Mouse (Mus musculus) forebrain, embryonic 11.5 days (tissue): ENCODE results near the gene Tm9sf4. TPM values are rescaled to one million over a fixed set of nuclear protein-coding genes. Genes with fewer than 3 reads are reported as not detected.

Experiments used
- ATAC-seq: fragments of 200-750 bp; cut with Nextera tagmentation; replicated peaks from 2 replicates; pipeline ENCODE4 v1.8.0; 2017; ENCODE audit warnings: moderate TSS enrichment; ENCODE audit not compliant: low FRiP score
- DNase-seq: peaks from one replicate; pipeline ENCODE4 v3.0.0-alpha.2; 2017; ENCODE audit warnings: low spot score
- H3K27ac ChIP-seq: fragments of 300-500 bp; sonication (generic); 2 replicates; pipeline ENCODE4 v1.5.1; 2014; ENCODE audit warnings: low read depth, low read length
- H3K27me3 ChIP-seq: fragments of 300-500 bp; sonication (generic); 2 replicates; pipeline ENCODE4 v1.6.1; 2014; ENCODE audit warnings: mild to moderate bottlenecking, low read length, mixed read lengths; ENCODE audit not compliant: control insufficient read depth, insufficient read depth
- H3K36me3 ChIP-seq: fragments of 300-500 bp; sonication (generic); 2 replicates; pipeline ENCODE4 v1.6.1; 2014; ENCODE audit warnings: mild to moderate bottlenecking, low read length, moderate library complexity, mixed read lengths; ENCODE audit not compliant: control insufficient read depth, insufficient read depth
- H3K4me1 ChIP-seq: fragments of 300-500 bp; sonication (generic); replicated peaks from 2 replicates; pipeline ENCODE4 v1.6.1; 2014; ENCODE audit warnings: low read length, mixed read lengths; ENCODE audit not compliant: control insufficient read depth, insufficient read depth
- H3K4me2 ChIP-seq: fragments of 300-500 bp; sonication (generic); 2 replicates; pipeline ENCODE4 v1.6.1; 2014; ENCODE audit warnings: low read depth, mild to moderate bottlenecking, low read length, moderate library complexity, mixed read lengths; ENCODE audit not compliant: severe bottlenecking
- H3K4me3 ChIP-seq: fragments of 300-500 bp; sonication (generic); 2 replicates; pipeline ENCODE4 v1.5.1; 2014; ENCODE audit warnings: low read depth, low read length
- H3K9ac ChIP-seq: fragments of 300-500 bp; sonication (generic); 2 replicates; pipeline ENCODE4 v1.6.1; 2014; ENCODE audit warnings: low read length
- H3K9me3 ChIP-seq: fragments of 300-500 bp; sonication (generic); 2 replicates; pipeline ENCODE4 v1.6.1; 2016; ENCODE audit warnings: low read length, mixed read lengths; ENCODE audit not compliant: control insufficient read depth
- WGBS: fragments of 180-500 bp; shearing (Covaris S2); extraction: QIAGEN DNeasy Blood & Tissue Kit; methylation state at CpG from one replicate; pipeline ENCODE4 v1.1.7; 2014; 5-methylcytosine and 5-hydroxymethylcytosine counted together
- polyA plus RNA-seq: library from polyadenylated mRNA; unstranded; fragments of >200 nt; fragmentation: Nextera tagmentation; extraction: Ambion mirVana; gene quantifications from 2 replicates; pipeline ENCODE4 v1.2.1, GENCODE M21; 2014

The Tm9sf4 gene
- polyA plus RNA-seq, 1 experiment from 2014 or later = 79.4 TPM

DNA sequence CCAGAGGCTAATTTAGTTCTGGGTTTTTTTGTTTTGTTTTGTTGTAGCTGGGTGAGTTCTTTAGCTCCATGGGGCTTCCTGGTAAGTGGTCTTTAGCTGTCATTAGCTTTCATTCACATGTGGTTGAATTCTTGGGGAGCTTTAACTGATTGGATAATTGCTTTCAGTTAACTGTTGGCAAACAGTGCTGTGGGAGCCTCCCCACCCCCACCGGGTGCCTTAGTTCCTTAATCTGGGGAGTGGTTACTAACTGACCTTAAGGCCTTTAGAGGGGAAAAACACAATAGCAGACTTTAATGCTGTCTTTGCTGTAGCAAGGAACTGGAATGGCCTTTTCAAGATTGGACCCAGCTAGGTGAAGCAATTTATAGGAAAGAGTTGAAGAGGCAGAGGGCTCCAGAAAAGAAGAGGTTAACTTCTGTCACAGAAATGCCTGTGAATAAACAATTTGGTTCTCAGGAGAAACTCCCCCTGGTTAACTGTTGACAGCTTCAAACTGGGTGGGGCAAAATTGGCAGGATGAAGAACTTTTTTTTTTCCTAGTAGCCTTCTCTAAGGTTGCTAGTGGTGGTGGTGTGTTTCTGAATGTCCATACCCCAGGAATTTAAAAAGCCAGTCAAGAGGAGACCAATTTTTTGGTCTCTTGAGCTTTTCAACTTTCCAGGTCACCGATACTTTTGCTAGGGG, 7.2 kb downstream of the Tm9sf4 start:
- ATAC-seq = peak; percentile 69; the same call in 1 of the 2 replicates
- 10% methylated on average over 2 of the region's 2 CpGs for WGBS

DNA sequence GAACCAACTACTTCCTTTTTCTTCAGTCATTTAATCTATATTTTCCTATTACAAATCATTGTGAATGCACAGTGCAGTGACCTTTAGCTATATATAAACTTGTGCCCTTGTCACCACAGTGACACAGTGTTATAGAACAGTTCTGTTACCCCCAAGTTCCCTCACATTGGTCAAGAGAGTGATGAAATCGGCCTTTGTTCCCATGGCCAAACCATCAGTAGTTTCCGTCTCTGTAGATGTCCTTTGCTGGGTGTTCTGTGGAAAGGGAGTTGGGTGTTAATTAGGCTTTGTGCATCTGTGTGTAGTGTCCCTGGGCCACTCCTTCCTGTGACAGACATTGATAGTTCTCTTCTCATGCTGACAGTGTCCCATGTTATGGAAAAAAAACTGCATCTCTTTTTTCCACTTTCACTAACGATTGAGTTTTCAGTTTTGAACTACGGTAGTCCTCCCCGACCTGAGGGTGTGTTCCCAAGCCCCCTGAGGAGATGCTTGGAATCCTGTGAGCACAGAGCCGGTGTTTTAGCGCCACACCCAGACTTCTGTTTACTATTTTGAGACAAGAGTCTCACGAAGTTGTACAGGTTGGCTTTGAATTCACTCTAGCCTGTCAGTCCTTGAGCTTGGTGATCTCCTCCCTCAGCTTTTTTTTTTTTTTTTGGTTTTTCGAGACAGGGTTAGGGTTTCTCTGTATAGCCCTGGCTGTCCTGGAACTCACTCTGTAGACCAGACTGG, 9.6 kb downstream of the Tm9sf4 start:
- 92% methylated on average over 9 of the region's 9 CpGs for WGBS
- H3K9ac ChIP-seq = no peak overlapping the region
- ATAC-seq = no peak
- DNase-seq = no peak
- peaks cover 44% of the 10 kb centered on the region for H3K27me3 ChIP-seq
- no peaks in the 10 kb centered on the region for H3K9me3 ChIP-seq
- no peak overlapping the region for H3K4me2 ChIP-seq
- no peaks in the 10 kb centered on the region for H3K36me3 ChIP-seq
- no peak overlapping the region for H3K27ac ChIP-seq
- H3K4me1 ChIP-seq = 0 out of 2 replicates have a peak, but pooled peaks cover 2% of the 10 kb centered on the region
- no peak overlapping the region for H3K4me3 ChIP-seq

More for the DNA sequence above, 7.2 kb downstream of the Tm9sf4 start:
- H3K9me3 ChIP-seq = no peaks in the 10 kb centered on the region
- peaks cover 61% of the 10 kb centered on the region for H3K27me3 ChIP-seq
- H3K4me1 ChIP-seq = 0 out of 2 replicates have a peak, but pooled peaks cover 2% of the 10 kb centered on the region
- H3K27ac ChIP-seq = no peak overlapping the region
- DNase-seq = peak; percentile 59
- H3K4me3 ChIP-seq = no peak overlapping the region
- H3K36me3 ChIP-seq = no peaks in the 10 kb centered on the region
- H3K9ac ChIP-seq = no peak overlapping the region
- H3K4me2 ChIP-seq = no peak overlapping the region

DNA sequence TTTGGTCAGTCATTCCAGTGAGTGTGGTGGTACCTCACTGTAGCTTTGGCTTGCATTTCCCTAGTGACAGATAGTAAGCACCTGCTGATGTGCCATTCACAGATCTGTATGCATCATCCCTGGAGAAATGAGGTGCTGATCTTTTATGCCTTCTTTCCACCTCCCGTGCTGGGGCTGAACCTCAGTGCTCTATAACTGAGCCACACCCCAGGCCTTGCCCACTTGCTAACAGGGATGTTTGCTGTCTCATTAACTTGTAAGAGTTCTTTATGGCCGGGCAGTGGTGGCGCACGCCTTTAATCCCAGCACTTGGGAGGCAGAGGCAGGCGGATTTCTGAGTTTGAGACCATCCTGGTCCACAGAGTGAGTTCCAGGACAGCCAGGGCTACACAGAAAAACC, 10.9 kb downstream of the Tm9sf4 start:
- Histone ChIP-seq H3K9me3 (no peaks in the 10 kb centered on the region), H3K36me3 (no peaks in the 10 kb centered on the region), H3K9ac (no peak overlapping the region), H3K27me3 (peaks cover 35% of the 10 kb centered on the region), H3K4me3 (no peak overlapping the region), H3K27ac (no peak overlapping the region), H3K4me1 (0 out of 2 replicates have a peak, but pooled peaks cover 2% of the 10 kb centered on the region), H3K4me2 (no peak overlapping the region)
- ATAC-seq = no peak
- no peak for DNase-seq
- WGBS = 96% methylated on average over 5 of the region's 5 CpGs

DNA sequence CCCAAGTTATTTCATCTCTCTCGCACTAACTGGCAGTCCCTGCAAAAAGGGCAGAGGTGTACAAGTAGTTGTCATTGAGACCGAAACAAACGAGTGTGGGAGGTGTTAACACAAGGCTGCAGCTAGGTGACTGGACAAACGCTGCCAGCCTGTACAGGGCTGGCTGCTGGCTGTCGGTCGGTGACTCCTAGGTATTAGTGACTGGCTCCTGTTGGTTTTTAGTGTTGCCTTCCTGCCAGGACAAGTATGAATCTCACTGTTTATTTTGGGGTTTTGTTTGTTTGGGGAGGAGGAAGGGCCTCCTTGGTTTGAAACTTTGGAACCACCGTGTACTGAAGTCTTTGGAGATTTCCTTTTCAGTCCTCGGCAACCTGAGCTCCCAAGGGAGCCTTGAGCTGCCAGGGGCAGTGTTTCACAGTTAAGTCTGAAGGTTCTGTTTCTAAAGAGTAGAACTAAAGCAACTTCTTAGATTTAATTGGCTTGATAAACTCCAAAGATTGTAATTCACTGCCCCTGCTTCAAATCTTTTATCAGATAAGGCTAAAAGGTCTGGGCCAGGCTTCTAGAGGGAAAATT, 15.0 kb downstream of the Tm9sf4 start:
- no peak overlapping the region for H3K27ac ChIP-seq
- 81% methylated on average over 8 of the region's 8 CpGs for WGBS
- no peak for ATAC-seq
- no peak for DNase-seq
- H3K4me3 ChIP-seq = no peak overlapping the region
- no peaks in the 10 kb centered on the region for H3K36me3 ChIP-seq
- peaks cover 10% of the 10 kb centered on the region for H3K27me3 ChIP-seq
- H3K9ac ChIP-seq = no peak overlapping the region
- no peaks in the 10 kb centered on the region for H3K9me3 ChIP-seq
- H3K4me2 ChIP-seq = no peak overlapping the region
- no peaks in the 10 kb centered on the region for H3K4me1 ChIP-seq

DNA sequence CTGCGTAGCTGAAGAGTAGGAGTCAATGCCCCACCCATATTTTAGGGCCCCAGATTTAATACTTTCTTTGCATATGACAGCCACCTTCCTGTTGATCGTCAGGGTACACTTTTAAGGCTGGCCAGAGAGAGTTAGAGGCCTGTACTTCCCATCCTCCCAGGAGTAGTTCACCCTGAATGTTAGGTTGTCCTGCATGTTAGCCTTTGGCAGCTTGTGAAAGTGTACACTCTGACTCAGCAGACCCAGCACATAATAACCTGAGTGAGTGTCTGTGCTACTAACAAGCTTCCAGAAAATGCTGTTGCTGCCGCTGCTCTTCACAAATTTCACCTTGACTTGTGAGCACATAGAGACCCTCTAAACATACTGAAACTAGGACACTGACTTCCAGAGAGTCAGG, 16.1 kb downstream of the Tm9sf4 start:
- Histone ChIP-seq H3K4me3 (no peak overlapping the region), H3K36me3 (no peaks in the 10 kb centered on the region; the same call in 1 of the 2 replicates), H3K27ac (no peak overlapping the region), H3K4me1 (no peaks in the 10 kb centered on the region), H3K27me3 (peaks cover 2% of the 10 kb centered on the region; the same call in 1 of the 2 replicates), H3K9me3 (no peaks in the 10 kb centered on the region), H3K4me2 (no peak overlapping the region), H3K9ac (no peak overlapping the region)
- ATAC-seq (no peak), DNase-seq (no peak)
- 94% methylated on average over 3 of the region's 3 CpGs for WGBS

DNA sequence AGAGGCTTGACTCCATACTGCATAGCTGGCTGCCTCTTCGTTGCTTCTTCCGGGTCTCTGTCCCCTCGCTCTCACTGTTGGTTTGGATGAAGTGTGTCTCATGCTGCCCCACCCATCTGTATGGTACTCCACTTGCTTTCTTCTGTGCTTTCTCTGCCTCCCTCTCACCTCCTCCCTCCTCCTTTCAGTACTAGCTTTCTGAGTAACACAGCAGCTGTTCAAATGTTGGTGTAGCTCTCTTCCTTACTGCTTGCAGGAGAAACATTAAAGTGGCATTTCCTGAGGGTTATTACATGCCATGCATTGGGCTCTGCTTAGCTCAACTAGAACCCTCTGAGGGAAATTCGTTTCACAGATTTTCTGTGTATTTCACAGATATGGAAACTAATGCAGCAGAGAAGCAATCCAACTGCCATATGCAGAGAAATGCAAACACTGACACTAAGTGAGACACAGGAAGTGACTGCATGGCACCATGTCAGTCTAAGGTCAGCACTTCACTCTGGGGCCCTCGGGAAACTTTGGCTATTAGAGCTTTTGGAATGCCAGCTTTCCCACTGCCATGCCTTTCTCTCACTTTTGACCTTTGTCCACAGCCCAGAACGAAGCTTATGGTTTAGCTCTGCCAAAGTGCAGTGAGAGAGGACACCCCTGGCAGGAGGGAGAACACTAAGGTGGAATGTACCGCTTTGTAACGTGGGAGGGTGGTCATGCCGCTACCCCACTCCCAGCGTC, 18.2 kb downstream of the Tm9sf4 start:
- Histone ChIP-seq H3K9me3 (no peaks in the 10 kb centered on the region), H3K9ac (no peak overlapping the region), H3K4me3 (no peak overlapping the region), H3K4me1 (no peaks in the 10 kb centered on the region), H3K36me3 (peaks cover 3% of the 10 kb centered on the region; the same call in 1 of the 2 replicates), H3K4me2 (no peak overlapping the region), H3K27ac (no peak overlapping the region), H3K27me3 (peaks cover 2% of the 10 kb centered on the region; the same call in 1 of the 2 replicates)
- 87% methylated on average over 10 of the region's 10 CpGs for WGBS
- no peak for DNase-seq
- ATAC-seq = no peak

DNA sequence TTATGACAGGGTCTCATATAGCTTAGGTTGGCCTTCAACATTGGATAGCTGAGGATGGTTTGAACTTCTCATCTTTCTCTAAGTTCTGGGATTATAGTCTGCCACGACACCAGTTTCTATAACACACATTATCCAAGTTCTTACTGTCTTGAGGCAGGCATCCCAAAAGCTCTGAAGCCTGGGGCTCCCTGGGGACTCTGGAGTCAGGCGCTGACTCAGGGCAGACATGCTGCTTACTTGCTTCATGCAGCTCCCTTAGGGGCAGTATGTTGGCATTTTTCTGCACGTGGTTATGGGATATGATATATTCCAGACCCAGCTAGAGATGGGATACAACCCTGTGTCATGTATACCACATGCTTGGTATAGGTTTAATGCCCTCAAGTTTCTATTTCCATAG, 18.9 kb downstream of the Tm9sf4 start:
- Histone ChIP-seq H3K9ac (no peak overlapping the region), H3K9me3 (no peaks in the 10 kb centered on the region), H3K4me2 (no peak overlapping the region), H3K27me3 (peaks cover 2% of the 10 kb centered on the region; the same call in 1 of the 2 replicates), H3K4me3 (no peak overlapping the region), H3K36me3 (peaks cover 3% of the 10 kb centered on the region; the same call in 1 of the 2 replicates), H3K27ac (no peak overlapping the region), H3K4me1 (no peaks in the 10 kb centered on the region)
- DNase-seq = no peak
- no peak for ATAC-seq
- 87% methylated on average over 3 of the region's 3 CpGs for WGBS

DNA sequence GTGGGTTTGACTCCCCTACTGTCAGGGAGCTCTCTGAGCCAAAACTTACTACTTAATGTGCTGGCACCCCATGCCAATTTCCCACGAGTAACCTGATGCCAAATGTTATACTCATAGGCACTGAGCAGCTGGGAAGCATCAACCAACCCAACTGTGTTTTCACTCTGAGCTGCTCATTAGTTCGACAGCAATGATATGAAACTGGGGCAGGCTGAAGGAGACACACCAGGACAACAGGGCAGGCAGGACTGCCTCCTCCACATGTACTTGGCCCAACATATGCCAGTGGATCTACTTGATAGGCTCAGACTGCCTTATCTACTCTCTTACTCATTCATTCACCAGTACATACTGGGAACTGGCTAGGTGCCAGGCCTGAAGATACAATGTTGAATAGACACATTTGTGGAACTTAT, 25.1 kb downstream of the Tm9sf4 start:
- H3K27ac ChIP-seq = no peak overlapping the region
- H3K9me3 ChIP-seq = no peaks in the 10 kb centered on the region
- no peak for DNase-seq
- H3K4me2 ChIP-seq = no peak overlapping the region
- no peak overlapping the region for H3K4me3 ChIP-seq
- H3K27me3 ChIP-seq = no peaks in the 10 kb centered on the region
- H3K36me3 ChIP-seq = peaks cover 3% of the 10 kb centered on the region; the same call in 1 of the 2 replicates
- no peak for ATAC-seq
- no peaks in the 10 kb centered on the region for H3K4me1 ChIP-seq
- 89% methylated on average over 2 of the region's 2 CpGs for WGBS
- H3K9ac ChIP-seq = no peak overlapping the region
